Mouse (Mus musculus) heart, embryonic 13.5 days (tissue): ENCODE measurements around the gene Zswim3. TPM values are rescaled to one million over a fixed set of nuclear protein-coding genes. Genes with fewer than 3 reads are reported as not detected.

ENCODE experiments used
- ATAC-seq: fragments of 200-750 bp; cut with Nextera tagmentation; 2 replicates; pipeline ENCODE4 v1.8.0; 2017; ENCODE audit warnings: moderate TSS enrichment; ENCODE audit not compliant: insufficient number of reproducible peaks, low FRiP score, low TSS enrichment; ENCODE audit errors: extremely low read depth
- H3K27ac ChIP-seq: fragments of 300-500 bp; sonication (generic); replicated peaks from 2 replicates; pipeline ENCODE4 v1.5.1; 2015; ENCODE audit warnings: moderate library complexity, mild to moderate bottlenecking, inconsistent platforms
- H3K27me3 ChIP-seq: fragments of 300-500 bp; sonication (generic); replicated peaks from 2 replicates; pipeline ENCODE4 v1.6.1; 2015; ENCODE audit warnings: mild to moderate bottlenecking, inconsistent platforms
- H3K36me3 ChIP-seq: fragments of 300-500 bp; sonication (generic); 2 replicates; pipeline ENCODE4 v1.6.1; 2015; ENCODE audit warnings: mild to moderate bottlenecking, inconsistent platforms
- H3K4me1 ChIP-seq: fragments of 300-500 bp; sonication (generic); 2 replicates; pipeline ENCODE4 v1.6.1; 2015; ENCODE audit warnings: inconsistent platforms
- H3K4me2 ChIP-seq: fragments of 300-500 bp; sonication (generic); 2 replicates; pipeline ENCODE4 v1.6.1; 2015; ENCODE audit warnings: inconsistent platforms, mild to moderate bottlenecking, moderate library complexity
- H3K4me3 ChIP-seq: fragments of 300-500 bp; sonication (generic); 2 replicates; pipeline ENCODE4 v1.5.1; 2015; ENCODE audit warnings: moderate library complexity, mild to moderate bottlenecking, inconsistent platforms
- H3K9ac ChIP-seq: fragments of 300-500 bp; sonication (generic); 2 replicates; pipeline ENCODE4 v1.6.1; 2015; ENCODE audit warnings: inconsistent platforms, mild to moderate bottlenecking, moderate library complexity
- H3K9me3 ChIP-seq: fragments of 300-500 bp; sonication (generic); 2 replicates; pipeline ENCODE4 v1.6.1; 2016; ENCODE audit warnings: inconsistent platforms
- WGBS: fragments of 180-500 bp; shearing (Covaris S2); methylation state at CpG from one replicate; pipeline ENCODE4 v1.1.7; 2015; ENCODE audit warnings: mixed read lengths; 5-methylcytosine and 5-hydroxymethylcytosine counted together
- polyA plus RNA-seq: library from polyadenylated mRNA; unstranded; fragments of >200 nt; fragmentation: Nextera tagmentation; extraction: Ambion mirVana; gene quantifications from 2 replicates; pipeline ENCODE4 v1.2.1, GENCODE M21; 2015

Zswim3 gene
- polyA plus RNA-seq, 1 experiment from 2014 or later: 5.0 TPM

DNA sequence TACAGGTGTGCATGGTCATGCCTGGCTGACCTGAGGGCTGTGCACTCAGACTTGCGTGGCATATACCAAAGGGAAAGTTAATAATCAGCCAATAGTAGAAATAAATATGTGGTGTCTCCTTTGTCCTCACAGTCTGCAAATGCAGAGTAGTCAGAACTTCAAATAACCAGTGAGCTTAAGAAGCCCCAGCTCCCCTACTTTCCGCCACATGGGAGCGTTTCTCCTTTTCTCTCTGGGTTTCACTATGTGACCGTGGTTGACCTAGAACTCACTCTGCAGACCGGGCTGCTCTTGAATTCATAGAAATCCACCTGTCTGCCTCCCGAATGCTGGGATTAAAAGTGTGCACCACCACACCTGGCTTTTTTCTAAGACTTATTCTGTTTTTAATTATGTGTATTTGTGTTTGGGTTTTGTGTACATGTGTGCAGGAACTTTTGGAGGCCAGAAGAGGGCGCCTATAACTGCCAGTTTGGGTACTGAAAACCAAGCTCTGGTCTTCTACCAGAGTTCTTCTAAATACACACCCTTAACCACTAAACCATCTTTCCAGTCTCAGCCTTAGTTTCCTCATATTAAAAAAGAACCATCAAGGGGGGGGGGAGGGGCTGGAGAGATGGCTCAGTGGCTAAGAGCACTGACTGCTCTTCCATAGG lies 20.8 kb upstream of the Zswim3 start:
- peaks cover 35% of the 10 kb centered on the region for H3K4me1 ChIP-seq
- peaks cover 12% of the 10 kb centered on the region for H3K36me3 ChIP-seq
- H3K27me3 ChIP-seq: peaks cover 4% of the 10 kb centered on the region
- H3K9me3 ChIP-seq: no peaks in the 10 kb centered on the region
- no peak overlapping the region for H3K27ac ChIP-seq
- 69% methylated on average over 7 of the region's 7 CpGs for WGBS
- no peak overlapping the region for H3K4me3 ChIP-seq
- ATAC-seq: no peak
- H3K9ac ChIP-seq: no peak overlapping the region
- no peak overlapping the region for H3K4me2 ChIP-seq

DNA sequence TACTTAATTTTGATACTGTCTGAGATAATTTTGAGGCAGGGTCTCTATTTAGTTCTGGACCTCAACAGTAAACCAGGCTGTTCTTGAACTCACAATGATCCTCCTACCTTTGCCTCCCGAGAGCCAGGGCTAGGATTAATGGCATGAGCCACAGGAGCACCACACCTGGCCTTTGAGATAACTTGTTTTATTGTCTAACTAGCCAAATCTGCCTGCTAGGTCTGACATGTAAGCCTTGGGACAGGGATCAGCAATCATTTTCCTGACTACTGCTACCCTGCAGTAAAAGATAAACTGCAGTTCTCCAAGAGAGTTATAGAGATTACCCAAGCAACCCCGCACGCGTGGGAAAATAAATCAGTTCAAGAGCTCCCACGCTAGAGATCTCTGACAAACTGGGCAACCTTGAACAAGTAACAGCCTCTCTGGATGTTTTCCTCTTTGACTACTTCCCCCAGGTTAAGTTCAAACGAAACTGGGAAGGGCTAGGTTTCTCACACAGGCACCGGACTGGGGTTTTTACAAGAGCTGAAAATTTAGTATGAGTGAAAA lies 20.0 kb upstream of the Zswim3 start:
- Histone ChIP-seq H3K4me3 (peak overlapping the region; percentile 80), H3K36me3 (peaks cover 20% of the 10 kb centered on the region), H3K27ac (peak overlapping the region; percentile 95), H3K27me3 (no peaks in the 10 kb centered on the region), H3K4me2 (peak overlapping the region; percentile 87), H3K9me3 (no peaks in the 10 kb centered on the region), H3K4me1 (peaks cover 36% of the 10 kb centered on the region), H3K9ac (peak overlapping the region; percentile 95)
- WGBS: 6% methylated on average over 7 of the region's 7 CpGs
- ATAC-seq: no peak

GRCm38 (mm10) chr2:164785481-164786387 lies 19.2 kb upstream of the Zswim3 start, which contains the start of gene Snx21:
Snx21 (plus strand) TSS chr2:164785823.
- H3K27me3 ChIP-seq: no peaks in the 10 kb centered on the region
- ATAC-seq: peak; percentile 94
- peak within 1 kb of the TSS; percentile 95 for H3K9ac ChIP-seq
- WGBS: under 1% methylated on average over 89 of the region's 89 CpGs
- peak within 1 kb of the TSS; percentile 87 for H3K4me2 ChIP-seq
- peaks cover 36% of the 10 kb centered on the region for H3K4me1 ChIP-seq
- H3K27ac ChIP-seq: peak within 1 kb of the TSS; percentile 95
- peak within 1 kb of the TSS; percentile 80 for H3K4me3 ChIP-seq
- no peaks in the 10 kb centered on the region for H3K9me3 ChIP-seq
- peaks cover 27% of the 10 kb centered on the region for H3K36me3 ChIP-seq

GRCm38 (mm10) chr2:164786388-164786885 lies 18.5 kb upstream of the Zswim3 start:
- H3K9me3 ChIP-seq: no peaks in the 10 kb centered on the region
- peak overlapping the region; percentile 95 for H3K27ac ChIP-seq
- H3K4me2 ChIP-seq: peak overlapping the region; percentile 87
- H3K36me3 ChIP-seq: peaks cover 34% of the 10 kb centered on the region
- ATAC-seq: 0 out of 2 replicates have a peak, but pooled peaks have one; percentile 2
- H3K27me3 ChIP-seq: no peaks in the 10 kb centered on the region
- H3K9ac ChIP-seq: peak overlapping the region; percentile 95
- H3K4me1 ChIP-seq: peaks cover 36% of the 10 kb centered on the region
- peak overlapping the region; percentile 80 for H3K4me3 ChIP-seq
- WGBS: 4% methylated on average over 15 of the region's 15 CpGs

DNA sequence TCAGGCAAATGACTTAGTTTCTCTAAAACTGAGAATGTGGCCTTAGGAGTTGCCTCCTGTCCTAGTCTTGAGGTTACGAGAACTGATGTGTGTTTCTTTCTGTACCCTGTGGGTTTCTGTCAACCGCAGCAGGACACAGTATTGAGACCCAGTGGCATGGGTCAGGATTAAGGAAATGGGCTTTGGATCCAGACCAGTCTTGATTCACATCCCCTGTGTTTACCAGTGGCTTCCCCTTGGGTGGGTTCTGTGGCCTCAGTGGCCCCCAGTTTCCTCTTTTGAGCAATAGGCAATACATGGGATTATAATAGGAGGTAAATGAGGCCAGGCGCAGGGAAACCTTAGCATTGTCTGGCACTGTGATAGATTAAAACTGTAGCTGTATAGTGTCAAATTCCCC lies 17.9 kb upstream of the Zswim3 start:
- Histone ChIP-seq H3K9ac (peak overlapping the region; percentile 95), H3K4me1 (peaks cover 36% of the 10 kb centered on the region), H3K9me3 (no peaks in the 10 kb centered on the region), H3K27ac (peak overlapping the region; percentile 95), H3K36me3 (peaks cover 40% of the 10 kb centered on the region), H3K4me2 (peak overlapping the region; percentile 87), H3K4me3 (peak overlapping the region; percentile 80), H3K27me3 (no peaks in the 10 kb centered on the region)
- no peak for ATAC-seq
- WGBS: 81% methylated on average over 3 of the region's 3 CpGs

DNA sequence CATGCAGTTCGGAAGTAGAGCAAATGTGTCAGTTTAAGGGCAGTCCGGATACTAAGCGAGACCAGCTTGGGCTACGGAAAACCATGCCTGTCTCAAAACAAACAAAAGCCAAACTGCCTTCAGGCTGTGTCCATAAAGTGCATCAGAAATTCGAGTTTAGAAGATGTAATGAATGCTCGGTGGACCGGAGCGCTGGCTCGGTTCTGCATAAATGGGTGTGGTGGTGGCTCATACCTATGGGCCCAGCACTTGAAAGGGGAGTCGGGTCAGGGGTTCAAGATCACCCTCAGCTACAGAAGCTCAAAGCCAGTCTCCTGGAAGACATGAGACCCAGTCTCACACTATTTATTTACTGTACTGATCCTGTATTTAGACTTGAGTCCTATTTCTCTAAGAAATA lies 17.1 kb upstream of the Zswim3 start:
- Histone ChIP-seq H3K9ac (peak overlapping the region; percentile 28; the same call in 1 of the 2 replicates), H3K9me3 (no peaks in the 10 kb centered on the region), H3K4me2 (peak overlapping the region; percentile 87), H3K4me3 (no peak overlapping the region), H3K36me3 (peaks cover 47% of the 10 kb centered on the region), H3K4me1 (peaks cover 36% of the 10 kb centered on the region), H3K27me3 (no peaks in the 10 kb centered on the region), H3K27ac (no peak overlapping the region)
- ATAC-seq: no peak
- 84% methylated on average over 10 of the region's 10 CpGs for WGBS

DNA sequence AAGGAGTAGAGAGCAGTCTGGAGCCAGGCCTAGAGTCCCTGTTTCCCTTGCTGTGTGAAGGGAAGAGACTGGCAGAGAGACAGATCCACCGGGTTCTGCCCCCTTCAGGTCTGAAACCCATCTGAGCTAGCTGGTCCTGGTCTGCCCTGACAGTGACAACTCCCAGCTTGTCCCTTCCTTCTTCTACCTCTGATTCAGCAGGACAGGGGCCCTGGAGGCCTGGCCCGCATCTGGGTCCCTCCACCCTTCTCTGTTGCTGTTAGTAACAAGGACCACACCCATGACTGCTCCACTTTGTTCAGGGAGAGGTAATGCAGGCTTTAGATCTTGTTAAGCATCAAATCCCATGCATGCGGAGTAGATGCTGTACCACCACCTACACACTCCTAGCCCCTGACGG lies 16.5 kb upstream of the Zswim3 start:
- no peaks in the 10 kb centered on the region for H3K9me3 ChIP-seq
- no peaks in the 10 kb centered on the region for H3K27me3 ChIP-seq
- no peak overlapping the region for H3K4me3 ChIP-seq
- H3K4me2 ChIP-seq: no peak overlapping the region
- peaks cover 42% of the 10 kb centered on the region for H3K4me1 ChIP-seq
- no peak overlapping the region for H3K27ac ChIP-seq
- no peak for ATAC-seq
- WGBS: 59% methylated on average over 4 of the region's 4 CpGs
- peak overlapping the region; percentile 30; the same call in 1 of the 2 replicates for H3K9ac ChIP-seq
- peaks cover 54% of the 10 kb centered on the region for H3K36me3 ChIP-seq

- H3K9ac ChIP-seq: no peak overlapping the region
- no peak for ATAC-seq
- 69% methylated on average over 4 of the region's 4 CpGs for WGBS
- H3K9me3 ChIP-seq: no peaks in the 10 kb centered on the region
- H3K36me3 ChIP-seq: peaks cover 70% of the 10 kb centered on the region
- no peak overlapping the region for H3K27ac ChIP-seq
- H3K4me2 ChIP-seq: no peak overlapping the region
- no peaks in the 10 kb centered on the region for H3K27me3 ChIP-seq
- peaks cover 42% of the 10 kb centered on the region for H3K4me1 ChIP-seq
- no peak overlapping the region for H3K4me3 ChIP-seq
Measured at GRCm38 (mm10) chr2:164790451-164790850, 14.4 kb upstream of the Zswim3 start.

DNA sequence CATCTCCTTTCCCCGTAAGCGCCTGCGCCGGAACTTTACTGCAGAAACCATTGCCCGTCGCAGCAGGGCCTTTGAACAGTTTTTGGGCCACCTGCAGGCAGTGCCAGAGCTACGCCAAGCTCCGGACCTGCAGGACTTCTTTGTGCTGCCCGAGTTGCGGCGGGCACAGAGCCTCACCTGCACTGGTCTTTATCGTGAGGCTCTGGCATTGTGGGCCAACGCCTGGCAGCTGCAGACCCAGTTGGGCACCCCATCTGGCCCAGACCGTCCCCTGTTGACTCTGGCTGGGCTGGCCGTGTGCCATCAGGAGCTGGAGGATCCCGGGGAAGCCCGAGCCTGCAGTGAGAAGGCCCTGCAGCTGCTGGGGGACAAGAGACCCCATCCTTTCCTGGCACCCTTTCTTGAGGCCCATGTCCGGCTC lies 13.0 kb upstream of the Zswim3 start:
- H3K4me2 ChIP-seq: no peak overlapping the region
- H3K36me3 ChIP-seq: peaks cover 84% of the 10 kb centered on the region
- H3K4me3 ChIP-seq: no peak overlapping the region
- ATAC-seq: no peak
- no peaks in the 10 kb centered on the region for H3K27me3 ChIP-seq
- no peak overlapping the region for H3K27ac ChIP-seq
- no peaks in the 10 kb centered on the region for H3K9me3 ChIP-seq
- H3K4me1 ChIP-seq: peaks cover 37% of the 10 kb centered on the region
- 90% methylated on average over 18 of the region's 18 CpGs for WGBS
- no peak overlapping the region for H3K9ac ChIP-seq

DNA sequence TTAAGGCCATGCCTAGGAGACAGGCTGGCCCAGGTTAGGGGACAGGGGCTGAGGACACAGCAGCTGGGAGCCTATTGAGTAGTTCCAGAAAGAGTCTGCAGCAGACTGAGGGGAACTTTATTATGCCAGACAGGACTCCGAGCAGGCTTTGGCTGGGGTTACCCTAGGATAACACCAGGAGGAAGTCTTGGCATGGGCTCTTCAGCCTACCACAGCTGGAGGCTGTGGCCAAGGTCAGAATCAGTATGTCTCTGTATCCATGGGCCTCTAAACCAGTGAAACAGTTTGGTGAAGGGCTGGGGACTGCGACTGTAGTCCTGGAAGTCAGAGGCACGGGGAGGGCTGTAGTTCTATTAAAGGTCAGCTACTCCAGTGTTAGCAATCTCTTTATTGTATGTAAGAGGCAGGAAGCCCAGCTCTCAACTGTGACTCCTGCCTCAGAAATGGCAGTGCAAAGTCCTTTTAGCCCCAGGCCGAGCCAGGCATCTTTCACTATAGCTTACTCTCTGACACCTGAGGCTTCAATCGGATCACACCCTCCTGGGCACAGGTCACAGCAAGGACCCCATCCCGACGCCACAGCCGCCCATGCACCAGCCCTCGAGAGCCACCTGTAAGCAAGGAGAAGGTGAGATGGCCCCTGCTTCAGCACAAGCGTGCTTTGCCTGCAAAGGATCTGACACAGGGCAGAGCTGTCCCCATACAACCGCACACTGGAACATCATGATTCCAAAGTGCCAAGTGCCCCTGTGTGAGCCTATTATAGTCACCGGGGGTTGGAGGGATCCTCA lies 12.3 kb upstream of the Zswim3 start:
- Histone ChIP-seq H3K4me1 (peaks cover 30% of the 10 kb centered on the region), H3K27ac (peak overlapping the region; percentile 75), H3K27me3 (no peaks in the 10 kb centered on the region), H3K9me3 (no peaks in the 10 kb centered on the region), H3K4me3 (no peak overlapping the region), H3K4me2 (no peak overlapping the region), H3K36me3 (peaks cover 89% of the 10 kb centered on the region), H3K9ac (no peak overlapping the region)
- ATAC-seq: no peak
- 84% methylated on average over 12 of the region's 12 CpGs for WGBS
